Mouse (Mus musculus) liver, adult 2 months (tissue): Measurements from ENCODE around the gene C3.

Source experiments
- CTCF ChIP-seq: fragments of 200-500 bp; IDR thresholded peaks from 2 replicates; pipeline ENCODE4 v1.5.1; 2011; ENCODE audit warnings: low read depth, low read length, control low read depth
- POLR2A ChIP-seq: fragments of 200-500 bp; IDR thresholded peaks from 2 replicates; pipeline ENCODE4 v1.6.1; 2011; ENCODE audit warnings: low read length, control low read depth; ENCODE audit not compliant: insufficient read depth; ENCODE audit errors: extremely low read depth

DNA sequence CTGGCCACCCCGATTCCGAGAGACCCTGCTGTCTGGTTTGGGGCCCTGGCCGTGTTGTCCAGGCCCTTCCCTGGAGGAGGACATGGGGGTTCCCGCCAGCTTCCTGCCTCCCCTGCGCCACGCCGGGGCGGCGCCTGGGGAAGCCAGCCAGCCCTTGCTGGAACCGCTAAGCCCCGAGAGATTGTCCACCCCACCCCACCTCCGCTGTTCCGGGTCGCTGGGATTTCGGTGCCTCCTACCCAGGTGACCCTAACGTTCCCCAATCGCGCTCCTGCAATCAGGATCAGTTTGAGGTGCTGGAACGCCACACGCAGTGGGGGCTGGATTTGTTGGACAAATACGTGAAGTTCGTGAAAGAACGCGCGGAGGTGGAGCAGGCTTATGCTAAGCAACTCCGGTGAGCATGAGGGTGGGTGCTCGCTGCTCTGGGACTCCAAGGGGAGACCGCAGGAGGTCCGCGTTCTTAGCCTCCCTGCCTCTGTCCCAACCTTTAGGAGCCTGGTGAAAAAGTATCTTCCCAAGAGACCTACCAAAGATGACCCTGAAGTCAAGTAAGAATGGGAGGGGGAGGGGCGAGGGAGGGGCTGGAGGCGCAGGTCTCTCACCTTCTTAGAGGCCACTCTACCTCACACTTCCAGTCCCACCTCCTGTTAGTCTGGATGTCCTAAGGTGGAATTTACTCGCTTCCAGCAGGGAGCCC lies 22.7 kb upstream of the C3 start:
- TF ChIP-seq CTCF: no peak
- TF ChIP-seq POLR2A: no peak
